Mouse (Mus musculus): ENCODE results near the gene Hrc.

- TF ChIP-seq POLR2A (IDR thresholded peaks at IDR 0.05; ENCODE audit: low read depth, low read length) (no peak), CTCF (IDR thresholded peaks at IDR 0.05; ENCODE audit: extremely low read depth, insufficient read depth, insufficient read length, insufficient replicate concordance) (no peak)
Observed at GRCm38 (mm10) chr7:45366652-45367019, 31.5 kb downstream of the Hrc start, which contains the start of gene Ppfia3.

All from spleen, adult 2 months (tissue).